Mouse (Mus musculus) erythroblast, embryonic 14.5 days (primary cell): ENCODE data around the gene Gck.

Source experiments
- GATA1 ChIP-seq: IDR thresholded peaks from 2 replicates; pipeline ENCODE4 v1.6.1; 2012; ENCODE audit warnings: low read length, inconsistent platforms, mixed read lengths
- TAL1 ChIP-seq: IDR thresholded peaks from 3 replicates; pipeline ENCODE4 v1.6.1; 2012; ENCODE audit warnings: low read length, inconsistent platforms, mixed read lengths

- no peak for TF ChIP-seq GATA1
- TF ChIP-seq TAL1: no peak
Measured at GRCm38 (mm10) chr11:5899286-5899685, 50.6 kb downstream of the Gck start.
